Mouse (Mus musculus) hindbrain, embryonic 11.5 days (tissue): ENCODE measurements around the gene Gm4969. TPM values are rescaled to one million over a fixed set of nuclear protein-coding genes. Genes with fewer than 3 reads are reported as not detected.

Experiments
- ATAC-seq: fragments of 200-750 bp; cut with Nextera tagmentation; 2 replicates; pipeline ENCODE4 v1.8.0; 2017; ENCODE audit warnings: mild to moderate bottlenecking, moderate TSS enrichment, moderate library complexity; ENCODE audit not compliant: low FRiP score
- DNase-seq: peaks from one replicate; pipeline ENCODE4 v3.0.0-alpha.2; 2015; ENCODE audit warnings: low spot score
- H3K27ac ChIP-seq: fragments of 300-500 bp; sonication (generic); 2 replicates; pipeline ENCODE4 v1.5.1; 2014; ENCODE audit warnings: mild to moderate bottlenecking, low read depth, low read length
- H3K27me3 ChIP-seq: fragments of 300-500 bp; sonication (generic); 2 replicates; pipeline ENCODE4 v1.6.1; 2014; ENCODE audit warnings: mild to moderate bottlenecking, low read length, moderate library complexity, mixed read lengths; ENCODE audit not compliant: control insufficient read depth, insufficient read depth
- H3K36me3 ChIP-seq: fragments of 300-500 bp; sonication (generic); 2 replicates; pipeline ENCODE4 v1.6.1; 2014; ENCODE audit warnings: mild to moderate bottlenecking, low read length, moderate library complexity, mixed read lengths; ENCODE audit not compliant: control insufficient read depth, insufficient read depth
- H3K4me1 ChIP-seq: fragments of 300-500 bp; sonication (generic); replicated peaks from 2 replicates; pipeline ENCODE4 v1.6.1; 2014; ENCODE audit warnings: low read length, mixed read lengths; ENCODE audit not compliant: control insufficient read depth, insufficient read depth
- H3K4me2 ChIP-seq: fragments of 300-500 bp; sonication (generic); replicated peaks from 2 replicates; pipeline ENCODE4 v1.6.1; 2014; ENCODE audit warnings: mild to moderate bottlenecking, low read depth, low read length
- H3K4me3 ChIP-seq: fragments of 300-500 bp; sonication (generic); 2 replicates; pipeline ENCODE4 v1.5.1; 2014; ENCODE audit warnings: low read depth, low read length
- H3K9ac ChIP-seq: fragments of 300-500 bp; sonication (generic); 2 replicates; pipeline ENCODE4 v1.6.1; 2014; ENCODE audit warnings: low read depth, low read length
- H3K9me3 ChIP-seq: fragments of 300-500 bp; sonication (generic); 2 replicates; pipeline ENCODE4 v1.6.1; 2016; ENCODE audit warnings: low read length; ENCODE audit not compliant: control insufficient read depth
- WGBS: fragments of 180-500 bp; shearing (Covaris S2); extraction: QIAGEN DNeasy Blood & Tissue Kit; methylation state at CpG from one replicate; pipeline ENCODE4 v1.1.7; 2014; 5-methylcytosine and 5-hydroxymethylcytosine counted together
- polyA plus RNA-seq: library from polyadenylated mRNA; unstranded; fragments of >200 nt; fragmentation: Nextera tagmentation; extraction: Ambion mirVana; gene quantifications from 2 replicates; pipeline ENCODE4 v1.2.1, GENCODE M21; 2014

Gene Gm4969
- polyA plus RNA-seq, 1 experiment from 2014 or later, result 1.0 TPM

DNA sequence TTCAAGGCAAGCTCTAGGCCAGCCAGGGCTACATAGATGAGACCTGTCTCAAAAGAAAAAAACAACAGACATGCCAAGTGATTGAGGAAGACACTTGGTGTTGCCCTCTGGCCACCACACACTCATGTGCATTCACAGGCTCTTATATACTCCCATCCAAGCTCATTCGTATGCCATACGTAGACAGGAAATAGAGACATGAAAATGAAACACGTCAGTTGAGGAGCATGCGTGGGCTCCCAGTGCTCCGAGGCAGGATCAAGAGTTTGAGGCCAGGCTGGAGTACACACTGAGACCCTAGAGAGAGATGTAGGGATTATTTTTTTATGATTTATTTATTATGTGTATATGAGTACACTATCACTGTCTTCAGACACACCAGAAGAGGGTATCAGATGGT is 11.2 kb upstream of the Gm4969 start:
- ATAC-seq (no peak), DNase-seq (no peak)
- Histone ChIP-seq H3K4me3 (no peak overlapping the region), H3K36me3 (no peaks in the 10 kb centered on the region), H3K27me3 (no peaks in the 10 kb centered on the region), H3K27ac (no peak overlapping the region), H3K4me2 (no peak overlapping the region), H3K4me1 (0 out of 2 replicates have a peak, but pooled peaks cover 5% of the 10 kb centered on the region), H3K9me3 (no peaks in the 10 kb centered on the region), H3K9ac (no peak overlapping the region)
- 95% methylated on average over 5 of the region's 5 CpGs for WGBS

DNA sequence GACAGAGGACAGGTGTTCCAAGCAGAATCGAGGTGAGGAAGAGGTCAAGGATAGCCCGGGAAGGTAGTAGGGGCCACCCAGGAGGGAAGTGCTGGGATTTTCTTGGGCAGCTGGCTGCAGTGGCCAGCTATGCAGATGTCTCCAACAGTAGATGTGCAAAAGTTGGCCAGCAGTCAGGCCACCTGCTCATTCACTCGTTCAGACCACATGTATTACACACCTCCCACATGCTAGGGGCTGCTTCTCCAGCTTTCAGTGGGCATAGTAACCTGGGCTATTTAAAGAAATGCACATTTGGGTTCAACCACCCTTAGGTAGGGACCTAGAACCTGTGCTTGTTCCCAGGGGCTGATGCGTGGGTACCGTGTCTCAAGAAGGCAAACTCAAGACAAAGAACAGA is 9.6 kb upstream of the Gm4969 start:
- 91% methylated on average over 5 of the region's 5 CpGs for WGBS
- Histone ChIP-seq H3K27me3 (no peaks in the 10 kb centered on the region), H3K4me1 (0 out of 2 replicates have a peak, but pooled peaks cover 5% of the 10 kb centered on the region)

DNA sequence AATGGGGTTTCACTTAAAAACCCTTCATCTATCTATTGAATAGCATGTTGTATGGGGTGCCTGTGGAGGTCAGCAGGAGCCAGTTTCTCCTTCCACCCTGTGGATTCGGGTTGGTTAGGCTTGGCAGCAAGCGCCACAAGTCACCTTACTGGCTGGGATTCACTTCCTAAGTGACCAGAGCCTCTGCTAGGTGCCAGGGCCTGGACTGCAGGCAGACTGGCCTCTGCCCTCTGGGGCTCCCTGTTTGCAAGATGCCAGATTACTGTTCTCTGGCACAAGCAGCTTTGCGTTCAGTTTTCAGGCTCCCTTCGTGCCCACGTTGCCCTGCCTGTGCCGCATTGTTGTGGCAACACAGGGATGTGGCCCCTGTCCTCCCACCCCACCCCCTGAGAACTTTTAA is 6.5 kb upstream of the Gm4969 start:
- ATAC-seq (no peak), DNase-seq (no peak)
- H3K4me2 ChIP-seq, result no peak overlapping the region
- H3K4me1 ChIP-seq, result no peaks in the 10 kb centered on the region; the same call in 1 of the 2 replicates
- H3K27me3 ChIP-seq, result no peaks in the 10 kb centered on the region
- no peak overlapping the region for H3K4me3 ChIP-seq
- 94% methylated on average over 6 of the region's 6 CpGs for WGBS
- no peaks in the 10 kb centered on the region for H3K9me3 ChIP-seq
- H3K36me3 ChIP-seq, result no peaks in the 10 kb centered on the region
- no peak overlapping the region for H3K27ac ChIP-seq
- peak overlapping the region; percentile 11; the same call in 1 of the 2 replicates for H3K9ac ChIP-seq

More for the DNA sequence above, 9.6 kb upstream of the Gm4969 start:
- Histone ChIP-seq H3K4me3 (no peak overlapping the region), H3K9ac (no peak overlapping the region), H3K27ac (no peak overlapping the region), H3K36me3 (no peaks in the 10 kb centered on the region), H3K9me3 (no peaks in the 10 kb centered on the region), H3K4me2 (no peak overlapping the region)
- DNase-seq (no peak), ATAC-seq (no peak)

DNA sequence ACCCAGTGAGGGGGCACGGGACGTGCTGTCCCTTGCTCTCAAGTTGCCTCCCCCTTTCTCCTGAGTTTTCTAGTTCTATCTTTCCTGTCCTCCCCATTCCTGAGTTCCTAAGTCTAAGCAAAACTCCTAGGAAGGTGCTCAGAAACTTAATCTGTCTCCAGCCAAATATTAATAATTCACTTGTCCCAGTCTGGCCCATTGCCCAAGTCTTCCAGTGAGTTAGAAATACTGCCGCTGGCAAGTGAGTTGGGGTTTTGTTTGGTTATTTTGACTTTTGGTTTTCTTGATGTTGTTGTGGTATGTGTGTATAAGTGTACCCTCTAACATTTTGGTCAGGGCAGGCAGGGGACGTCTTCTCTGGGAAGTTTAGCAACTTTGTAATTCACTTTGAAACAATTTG is 3.5 kb upstream of the Gm4969 start:
- Histone ChIP-seq H3K27ac (no peak overlapping the region), H3K36me3 (no peaks in the 10 kb centered on the region), H3K9ac (no peak overlapping the region), H3K9me3 (0 out of 2 replicates have a peak, but pooled peaks cover 4% of the 10 kb centered on the region), H3K4me3 (no peak overlapping the region), H3K4me2 (no peak overlapping the region), H3K27me3 (peaks cover 3% of the 10 kb centered on the region; the same call in 1 of the 2 replicates), H3K4me1 (no peaks in the 10 kb centered on the region; the same call in 1 of the 2 replicates)
- DNase-seq (no peak), ATAC-seq (no peak)
- 93% methylated on average over 4 of the region's 4 CpGs for WGBS

DNA sequence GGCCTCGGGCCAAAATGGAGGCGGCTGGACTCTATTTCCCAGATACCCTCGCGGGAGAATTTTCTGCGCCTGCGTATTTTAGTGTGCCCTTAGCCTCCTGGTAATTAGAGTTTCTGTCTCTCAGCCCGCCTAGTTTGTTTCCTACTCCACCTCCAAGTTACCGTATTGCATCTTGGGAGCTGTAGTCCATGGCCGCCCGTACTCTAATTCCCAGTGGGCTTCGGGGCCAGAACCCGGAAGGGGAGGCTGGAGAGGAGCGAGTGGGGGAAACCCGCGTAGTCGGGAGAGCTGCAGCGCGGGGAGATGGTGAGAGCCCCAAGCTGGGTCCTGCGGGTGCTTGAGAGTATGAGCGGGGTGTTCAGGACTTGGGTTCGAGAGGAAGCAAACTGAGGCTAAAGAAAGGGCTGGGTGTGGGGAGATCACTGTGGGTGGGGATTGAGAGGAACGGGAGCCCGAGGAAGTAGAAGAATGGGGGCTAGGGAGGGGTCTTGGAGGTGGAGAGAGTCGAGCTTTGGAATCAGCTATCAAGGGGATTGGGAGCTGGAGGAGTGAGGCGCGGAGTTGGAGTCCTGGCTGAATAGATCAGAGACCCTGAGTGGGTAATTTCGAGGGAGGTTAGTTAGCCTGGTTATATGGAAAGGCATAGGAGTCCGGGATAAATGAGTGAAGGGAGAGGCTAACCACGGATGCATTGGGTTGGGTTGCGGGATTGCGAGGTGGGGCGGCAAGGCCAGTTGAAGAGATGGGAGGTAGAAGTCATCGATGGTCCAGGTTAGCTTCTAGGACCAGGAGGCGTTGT is 1.7 kb upstream of the Gm4969 start, which contains the start of gene Fbxo46:
Fbxo46 (plus strand) TSS at position 229 of the 799 bp plus-strand sequence.
- WGBS, result 3% methylated on average over 34 of the region's 34 CpGs

DNA sequence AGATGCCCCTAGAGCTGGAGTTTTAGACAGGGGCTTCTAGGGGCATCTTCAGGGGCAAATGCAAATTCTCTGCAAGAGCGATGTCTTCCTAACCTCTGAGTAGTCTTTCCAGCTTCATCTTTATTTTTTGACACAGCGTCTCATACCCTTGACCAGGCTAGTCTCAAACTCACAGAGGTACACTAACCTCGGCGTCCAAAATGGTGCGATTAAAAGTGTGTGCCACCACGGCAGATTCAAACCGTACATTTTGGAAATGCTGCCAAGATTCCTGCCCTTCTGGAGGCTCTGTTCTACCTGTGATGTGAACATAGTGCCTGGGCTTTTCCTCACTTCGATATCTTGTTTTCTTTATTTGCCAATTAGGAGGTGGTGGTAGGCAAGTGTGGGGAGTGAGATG is 915 bp upstream of the Gm4969 start:
- Histone ChIP-seq H3K27ac (no peak overlapping the region), H3K9ac (no peak overlapping the region), H3K27me3 (peaks cover 3% of the 10 kb centered on the region; the same call in 1 of the 2 replicates), H3K4me3 (no peak overlapping the region), H3K9me3 (0 out of 2 replicates have a peak, but pooled peaks cover 4% of the 10 kb centered on the region), H3K4me1 (no peaks in the 10 kb centered on the region; the same call in 1 of the 2 replicates), H3K4me2 (no peak overlapping the region), H3K36me3 (no peaks in the 10 kb centered on the region)
- DNase-seq (peak; percentile 15), ATAC-seq (peak; percentile 45)
- 92% methylated on average over 8 of the region's 8 CpGs for WGBS

More for the DNA sequence above, 1.7 kb upstream of the Gm4969 start, which contains the start of gene Fbxo46:
- Histone ChIP-seq H3K27ac (0 out of 2 replicates have a peak within 1 kb of the TSS, but pooled peaks have one; percentile 54), H3K9me3 (0 out of 2 replicates have a peak, but pooled peaks cover 4% of the 10 kb centered on the region), H3K27me3 (peaks cover 3% of the 10 kb centered on the region; the same call in 1 of the 2 replicates), H3K9ac (peak within 1 kb of the TSS; percentile 84), H3K4me3 (peak within 1 kb of the TSS; percentile 70), H3K36me3 (no peaks in the 10 kb centered on the region), H3K4me2 (peak within 1 kb of the TSS; percentile 84), H3K4me1 (no peaks in the 10 kb centered on the region; the same call in 1 of the 2 replicates)
- DNase-seq (peak; percentile 96), ATAC-seq (peak; percentile 95)

DNA sequence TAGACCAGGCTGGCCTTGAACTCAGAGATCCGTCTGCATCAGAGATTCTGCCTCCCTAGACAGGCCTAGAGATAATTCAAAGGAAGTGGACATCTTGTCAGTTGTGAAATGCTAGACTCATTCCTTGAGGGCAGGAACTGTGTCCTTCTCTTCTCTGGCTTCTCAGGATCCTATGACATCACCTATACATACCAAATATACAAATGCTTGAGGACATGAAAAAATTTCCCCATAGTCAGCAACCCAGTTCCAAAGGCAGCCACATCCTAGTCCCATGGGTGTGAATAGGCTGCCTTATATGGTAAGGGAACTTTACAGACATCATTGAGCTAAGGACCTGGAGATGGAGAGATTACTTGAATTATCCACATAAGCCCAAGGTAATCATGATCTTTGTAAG is 8.6 kb downstream of the Gm4969 start:
- Histone ChIP-seq H3K36me3 (no peaks in the 10 kb centered on the region), H3K27ac (no peak overlapping the region), H3K27me3 (no peaks in the 10 kb centered on the region), H3K9ac (no peak overlapping the region), H3K4me1 (no peaks in the 10 kb centered on the region), H3K9me3 (no peaks in the 10 kb centered on the region), H3K4me2 (no peak overlapping the region), H3K4me3 (no peak overlapping the region)
- DNase-seq, result no peak
- 79% methylated on average over 1 of the region's 1 CpGs for whole genome bisulfite sequencing
- ATAC-seq, result no peak

DNA sequence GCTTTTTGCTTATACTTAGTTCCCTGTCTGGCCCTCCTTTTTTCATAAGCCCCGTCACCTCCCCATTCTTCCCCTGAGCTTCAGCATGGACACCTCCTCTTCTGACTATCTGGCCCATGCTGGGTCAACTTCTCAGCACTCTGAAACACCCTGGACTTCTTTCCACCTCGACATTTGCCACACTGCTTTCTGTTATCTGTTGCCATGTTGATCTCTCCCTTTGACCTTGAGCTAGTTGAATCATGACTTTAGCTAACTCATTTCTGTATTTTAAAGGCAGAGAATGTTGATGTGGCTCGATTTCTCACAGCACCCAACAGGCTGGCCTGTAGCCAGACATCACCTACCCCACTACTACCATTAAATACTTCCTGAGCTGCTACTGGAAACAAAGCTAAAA is 10.7 kb downstream of the Gm4969 start:
- Histone ChIP-seq H3K9me3 (no peaks in the 10 kb centered on the region), H3K4me2 (no peak overlapping the region), H3K27me3 (no peaks in the 10 kb centered on the region), H3K36me3 (no peaks in the 10 kb centered on the region), H3K27ac (no peak overlapping the region), H3K4me1 (no peaks in the 10 kb centered on the region), H3K4me3 (no peak overlapping the region), H3K9ac (no peak overlapping the region)
- DNase-seq (no peak), ATAC-seq (no peak)
- WGBS, result 60% methylated on average over 3 of the region's 3 CpGs
